Mouse (Mus musculus) limb, embryonic 15.5 days (tissue): Measurements from ENCODE around the gene Nfxl1. TPM values are rescaled to one million over a fixed set of nuclear protein-coding genes. Genes with fewer than 3 reads are reported as not detected.
A peak's percentile ranks its signal among the peaks of the same experiment; 100 is the strongest.
"Not testable (repeated sequence)": the region's sequence is repeated elsewhere in the genome, so short reads cannot be mapped to it uniquely, and the experiment has no call there.

ENCODE experiments used
- ATAC-seq: fragments of 200-750 bp; cut with Nextera tagmentation; 2 replicates; pipeline ENCODE4 v1.8.0; 2017; ENCODE audit warnings: low read depth, moderate TSS enrichment; ENCODE audit not compliant: insufficient number of reproducible peaks, low FRiP score, low TSS enrichment
- H3K27ac ChIP-seq: fragments of 300-500 bp; sonication (generic); 2 replicates; pipeline ENCODE4 v1.5.1; 2015; ENCODE audit warnings: moderate library complexity, mild to moderate bottlenecking, inconsistent platforms
- H3K27me3 ChIP-seq: fragments of 300-500 bp; sonication (generic); 2 replicates; pipeline ENCODE4 v1.6.1; 2015; ENCODE audit warnings: inconsistent platforms
- H3K36me3 ChIP-seq: fragments of 300-500 bp; sonication (generic); 2 replicates; pipeline ENCODE4 v1.6.1; 2015; ENCODE audit warnings: inconsistent platforms
- H3K4me1 ChIP-seq: fragments of 300-500 bp; sonication (generic); 2 replicates; pipeline ENCODE4 v1.6.1; 2015; ENCODE audit warnings: inconsistent platforms
- H3K4me2 ChIP-seq: fragments of 300-500 bp; sonication (generic); 2 replicates; pipeline ENCODE4 v1.6.1; 2015; ENCODE audit warnings: mild to moderate bottlenecking, inconsistent platforms
- H3K4me3 ChIP-seq: fragments of 300-500 bp; sonication (generic); 2 replicates; pipeline ENCODE4 v1.5.1; 2015; ENCODE audit warnings: mild to moderate bottlenecking, inconsistent platforms
- H3K9ac ChIP-seq: fragments of 300-500 bp; sonication (generic); 2 replicates; pipeline ENCODE4 v1.6.1; 2015; ENCODE audit warnings: inconsistent platforms
- H3K9me3 ChIP-seq: fragments of 300-500 bp; sonication (generic); 2 replicates; pipeline ENCODE4 v1.6.1; 2016; ENCODE audit warnings: inconsistent platforms
- WGBS: fragments of 180-500 bp; shearing (Covaris S2); methylation state at CpG from one replicate; pipeline ENCODE4 v1.1.7; 2015; 5-methylcytosine and 5-hydroxymethylcytosine counted together
- polyA plus RNA-seq: library from polyadenylated mRNA; unstranded; fragments of >200 nt; fragmentation: Nextera tagmentation; extraction: Ambion mirVana; gene quantifications from 2 replicates; pipeline ENCODE4 v1.2.1, GENCODE M21; 2015

Gene Nfxl1
- 15.4 and 16.6 TPM in 2 replicates for polyA plus RNA-seq

DNA sequence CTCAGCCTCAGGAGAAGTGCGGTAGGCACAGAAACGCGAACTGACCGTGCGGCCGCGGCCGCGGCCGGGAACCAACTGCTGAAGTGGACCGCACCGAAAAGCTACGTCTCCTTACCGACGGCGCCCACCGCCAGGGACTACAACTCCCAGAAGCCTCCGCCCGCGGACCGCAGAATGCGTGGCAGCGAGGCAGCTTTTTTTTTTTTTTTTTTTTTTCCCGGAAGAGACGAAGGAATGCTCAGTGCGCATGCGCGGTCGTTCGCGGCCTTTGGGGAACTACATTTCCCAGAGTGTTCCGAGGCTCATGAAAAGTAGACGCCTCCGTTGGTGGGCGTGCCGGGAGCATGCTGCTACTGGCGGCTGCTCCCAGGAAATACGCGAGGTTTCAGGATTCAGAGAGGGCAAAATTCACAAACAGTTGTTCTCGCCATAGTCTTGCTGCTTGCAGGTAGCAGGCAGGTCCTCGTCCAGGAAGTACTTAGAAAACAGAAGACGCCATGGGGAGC is at the start of gene Nfxl1:
Nfxl1 (minus strand) TSS at position 141 of the 506 bp plus-strand sequence.
- H3K27ac ChIP-seq: peak within 1 kb of the TSS; percentile 76
- peak within 1 kb of the TSS; percentile 90 for H3K4me2 ChIP-seq
- ATAC-seq: peak; percentile 94
- no peaks in the 10 kb centered on the region for H3K27me3 ChIP-seq
- H3K4me1 ChIP-seq: peaks cover 11% of the 10 kb centered on the region
- H3K4me3 ChIP-seq: peak within 1 kb of the TSS; percentile 95
- no peaks in the 10 kb centered on the region for H3K9me3 ChIP-seq
- H3K9ac ChIP-seq: peak within 1 kb of the TSS; percentile 87
- WGBS: under 1% methylated on average over 42 of the region's 42 CpGs
- H3K36me3 ChIP-seq: peaks cover 6% of the 10 kb centered on the region; the same call in 1 of the 2 replicates

DNA sequence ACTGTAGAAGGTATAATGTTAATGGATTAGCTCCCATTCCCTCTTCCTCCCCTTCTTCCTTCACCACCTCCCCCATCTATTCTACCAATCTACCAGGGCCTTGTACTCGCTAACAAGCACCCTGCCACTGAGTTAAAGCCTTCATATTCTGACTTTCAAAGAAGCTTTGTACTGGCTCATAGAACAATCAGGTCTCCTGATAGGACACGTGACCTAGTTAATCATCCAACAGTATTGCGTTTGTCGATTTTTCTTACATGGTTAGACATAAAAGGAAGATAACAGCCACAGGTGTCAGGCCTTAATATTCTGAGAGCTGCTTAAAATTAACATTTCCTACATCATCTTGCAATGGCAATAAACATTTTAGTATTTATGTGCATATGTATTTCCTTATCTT is 43.7 kb upstream of the Nfxl1 start:
- no peaks in the 10 kb centered on the region for H3K9me3 ChIP-seq
- no peak overlapping the region for H3K27ac ChIP-seq
- no peaks in the 10 kb centered on the region for H3K4me1 ChIP-seq
- no peaks in the 10 kb centered on the region for H3K27me3 ChIP-seq
- no peak overlapping the region for H3K9ac ChIP-seq
- no peak for ATAC-seq
- H3K4me3 ChIP-seq: no peak overlapping the region
- H3K36me3 ChIP-seq: no peaks in the 10 kb centered on the region
- WGBS: 88% methylated on average over 4 of the region's 4 CpGs
- no peak overlapping the region for H3K4me2 ChIP-seq

DNA sequence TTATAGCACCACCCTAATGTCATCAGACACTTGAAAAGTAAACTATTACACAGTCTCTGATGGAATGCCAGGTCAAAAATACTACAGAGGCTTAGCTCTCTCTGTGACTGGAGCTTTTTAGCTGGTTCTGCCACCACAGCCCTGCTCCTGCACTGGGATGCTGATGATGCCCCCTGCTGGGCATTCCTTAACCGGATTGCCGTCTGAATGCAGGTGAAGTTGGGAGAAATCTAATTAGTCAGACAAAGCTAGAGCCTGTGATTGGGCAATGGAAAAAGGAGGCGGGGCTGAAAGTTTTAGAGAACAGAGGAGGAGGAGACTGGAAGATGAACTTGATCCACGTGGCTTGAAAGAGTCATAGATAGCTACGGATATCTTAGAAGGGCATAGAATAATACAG is 41.5 kb upstream of the Nfxl1 start:
- Histone ChIP-seq H3K4me1 (no peaks in the 10 kb centered on the region), H3K9ac (no peak overlapping the region), H3K36me3 (no peaks in the 10 kb centered on the region), H3K27ac (no peak overlapping the region), H3K9me3 (no peaks in the 10 kb centered on the region), H3K4me3 (no peak overlapping the region), H3K27me3 (no peaks in the 10 kb centered on the region), H3K4me2 (no peak overlapping the region)
- WGBS: 14% methylated on average over 5 of the region's 5 CpGs
- no peak for ATAC-seq

DNA sequence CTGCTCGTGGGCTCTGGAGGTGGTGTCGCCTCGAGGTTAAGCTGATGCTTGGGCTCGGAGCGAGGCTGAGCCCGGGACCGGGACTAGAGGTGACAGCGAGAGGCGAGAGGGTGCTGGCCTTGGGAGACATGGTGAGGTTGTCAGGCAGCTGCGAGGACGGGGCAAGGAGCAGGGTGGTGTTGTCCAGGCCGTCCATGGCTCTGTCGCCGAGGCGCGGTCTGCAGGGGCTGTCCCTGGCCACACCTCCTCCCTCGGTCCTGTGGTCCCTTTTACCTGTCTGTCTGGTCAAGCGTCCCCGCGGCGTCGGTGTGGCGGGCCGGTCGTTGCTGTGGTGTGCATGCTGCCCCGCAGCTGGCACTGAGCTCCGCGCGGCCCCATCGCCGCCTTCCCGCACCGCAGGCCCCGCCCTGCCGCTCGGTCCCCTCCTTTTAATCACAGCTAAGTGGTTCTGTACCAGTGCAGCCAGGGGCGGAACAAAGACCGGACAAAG is 27.8 kb upstream of the Nfxl1 start, which contains the start of gene Gm5868:
Gm5868 (minus strand) TSS at position 360 of the 490 bp plus-strand sequence.
- Histone ChIP-seq H3K27ac (no peak within 1 kb of the TSS), H3K27me3 (peaks cover 15% of the 10 kb centered on the region), H3K4me1 (peaks cover 8% of the 10 kb centered on the region; the same call in 1 of the 2 replicates), H3K9ac (no peak within 1 kb of the TSS), H3K4me2 (peak within 1 kb of the TSS; percentile 59), H3K4me3 (peak within 1 kb of the TSS; percentile 38), H3K36me3 (no peaks in the 10 kb centered on the region), H3K9me3 (no peaks in the 10 kb centered on the region)
- no peak for ATAC-seq
- WGBS: 2% methylated on average over 38 of the region's 38 CpGs

DNA sequence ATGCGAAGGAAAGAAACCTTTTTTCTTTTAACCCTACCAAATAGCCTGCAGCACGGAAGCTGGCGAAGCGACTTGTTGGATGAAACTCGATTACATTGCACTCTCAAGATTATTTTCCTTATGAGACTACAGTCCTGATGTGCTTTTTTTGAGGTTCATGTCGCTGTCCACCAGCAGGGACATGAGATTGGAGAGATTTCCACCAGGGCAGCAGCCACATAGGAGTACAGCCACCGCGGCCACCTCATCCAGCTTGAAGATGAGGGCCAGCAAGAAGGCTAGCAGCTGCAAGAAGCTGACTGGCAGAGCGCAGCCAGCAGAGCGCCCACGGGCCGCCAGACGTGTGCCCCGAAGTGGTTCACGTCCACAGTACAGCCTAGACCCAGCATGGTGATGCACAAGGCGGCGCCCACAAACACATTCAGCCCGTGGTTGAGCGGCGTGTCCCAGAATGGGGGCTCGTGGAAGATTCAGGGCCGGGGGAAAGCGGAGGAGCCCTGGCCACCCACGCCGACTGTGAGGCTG is 27.2 kb upstream of the Nfxl1 start:
- not testable (repeated sequence) for H3K9me3 ChIP-seq, ATAC-seq, H3K36me3 ChIP-seq, H3K27ac ChIP-seq, H3K4me1 ChIP-seq, H3K9ac ChIP-seq
- Histone ChIP-seq H3K27me3 (peaks cover 15% of the 10 kb centered on the region), H3K4me2 (peak overlapping the region; percentile 59), H3K4me3 (peak overlapping the region; percentile 38)
- WGBS: 42% methylated on average over 25 of the region's 25 CpGs

DNA sequence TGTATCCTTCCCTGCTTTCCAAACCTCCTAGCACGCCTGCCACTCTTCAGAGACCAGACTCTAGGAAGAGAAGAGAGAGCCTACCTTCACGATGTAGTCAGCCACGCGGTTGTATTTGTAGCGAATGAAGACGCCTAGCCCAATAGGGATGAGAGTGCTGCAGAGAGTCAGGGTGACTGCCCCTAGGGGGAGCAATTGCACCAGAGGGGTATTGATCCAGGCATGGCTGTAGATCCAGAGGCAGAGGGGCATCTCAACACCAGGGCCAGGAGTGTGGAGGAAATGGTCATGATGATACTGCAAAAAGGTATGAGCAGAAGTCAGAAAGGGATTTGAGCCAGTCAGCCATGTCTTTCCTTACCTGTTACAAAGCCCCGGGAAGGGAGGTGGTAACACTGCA is 26.6 kb upstream of the Nfxl1 start:
- not testable (repeated sequence) for H3K4me2 ChIP-seq, H3K4me1 ChIP-seq, H3K4me3 ChIP-seq, H3K27ac ChIP-seq, H3K36me3 ChIP-seq, ATAC-seq, H3K9ac ChIP-seq, H3K9me3 ChIP-seq
- peaks cover 18% of the 10 kb centered on the region for H3K27me3 ChIP-seq
- 50% methylated on average over 7 of the region's 7 CpGs for WGBS

DNA sequence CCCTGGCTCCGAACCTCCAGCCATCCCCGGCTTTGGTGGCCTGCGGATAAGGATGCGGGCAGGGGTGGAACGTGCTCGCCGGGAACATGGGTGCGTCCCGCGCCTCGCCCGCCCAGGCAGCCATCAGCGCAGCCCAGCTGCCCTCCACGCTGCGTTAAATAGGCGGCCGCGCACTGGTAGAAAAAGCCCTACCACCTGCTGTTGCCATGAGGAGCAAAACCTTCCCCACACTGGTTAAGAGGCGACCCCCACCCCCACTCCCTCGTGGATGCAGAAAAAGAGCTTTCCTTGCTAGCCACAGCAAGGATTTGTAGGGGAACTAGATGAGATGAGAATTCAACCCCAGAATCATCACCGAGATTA is 21.5 kb upstream of the Nfxl1 start, which contains the start of gene Zar1:
Zar1 (minus strand) TSS at position 285 of the 363 bp plus-strand sequence.
- not testable (repeated sequence) for H3K4me1 ChIP-seq, H3K9ac ChIP-seq, H3K36me3 ChIP-seq, H3K27ac ChIP-seq, H3K9me3 ChIP-seq
- 7% methylated on average over 17 of the region's 21 CpGs for WGBS
- H3K4me2 ChIP-seq: peak within 1 kb of the TSS; percentile 70
- H3K4me3 ChIP-seq: peak within 1 kb of the TSS; percentile 40
- 0 out of 2 replicates have a peak, but pooled peaks have one; percentile 24 for ATAC-seq
- peaks cover 13% of the 10 kb centered on the region for H3K27me3 ChIP-seq

DNA sequence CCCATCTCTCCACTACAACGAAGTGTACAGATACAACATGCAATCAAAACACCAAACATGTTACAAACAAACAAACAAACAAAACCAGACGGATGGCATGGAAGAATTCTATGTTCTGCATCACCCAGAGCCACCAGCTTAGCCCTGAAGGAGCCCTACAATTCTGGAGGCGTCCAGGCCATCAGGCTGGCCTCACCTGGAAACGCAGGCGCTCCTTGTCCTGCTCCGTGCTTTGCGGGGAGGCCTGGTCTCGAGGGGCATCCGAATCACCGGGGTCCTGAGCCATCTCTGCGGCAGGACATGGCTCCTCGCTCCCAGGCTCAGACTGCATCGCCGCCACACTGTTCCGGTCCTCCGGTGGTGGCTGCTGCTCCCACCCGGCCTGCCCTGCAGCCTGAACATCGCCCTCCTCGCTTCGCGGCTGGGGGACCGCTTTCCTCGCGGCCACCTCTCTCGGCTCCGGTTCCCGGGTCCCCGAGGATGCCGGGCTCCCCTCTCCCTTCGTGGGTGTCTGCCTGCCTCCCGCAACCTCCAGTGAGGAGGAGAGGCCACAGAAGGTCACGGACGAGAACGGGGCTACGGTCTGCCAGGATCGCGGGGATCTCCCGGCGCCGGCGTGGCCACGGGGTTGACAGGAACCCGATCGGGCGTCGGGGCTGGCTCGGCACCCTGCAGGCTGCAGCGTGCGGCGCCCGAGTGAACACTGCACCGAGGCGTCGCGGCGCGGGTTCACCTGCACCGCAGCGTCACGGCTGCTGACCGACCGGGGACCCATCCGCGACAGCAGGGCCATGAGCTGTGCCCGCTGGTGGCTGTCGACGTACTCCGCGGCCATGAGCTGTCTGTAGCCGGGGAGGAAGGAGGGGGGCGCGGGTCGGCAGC is 20.8 kb upstream of the Nfxl1 start:
- H3K27ac ChIP-seq, H3K9ac ChIP-seq, H3K4me1 ChIP-seq, H3K9me3 ChIP-seq, H3K36me3 ChIP-seq: not testable (repeated sequence)
- WGBS: 3% methylated on average over 55 of the region's 73 CpGs
- Histone ChIP-seq H3K4me3 (peak overlapping the region; percentile 40), H3K4me2 (peak overlapping the region; percentile 70), H3K27me3 (peaks cover 13% of the 10 kb centered on the region)
- 0 out of 2 replicates have a peak, but pooled peaks have one; percentile 52 for ATAC-seq

DNA sequence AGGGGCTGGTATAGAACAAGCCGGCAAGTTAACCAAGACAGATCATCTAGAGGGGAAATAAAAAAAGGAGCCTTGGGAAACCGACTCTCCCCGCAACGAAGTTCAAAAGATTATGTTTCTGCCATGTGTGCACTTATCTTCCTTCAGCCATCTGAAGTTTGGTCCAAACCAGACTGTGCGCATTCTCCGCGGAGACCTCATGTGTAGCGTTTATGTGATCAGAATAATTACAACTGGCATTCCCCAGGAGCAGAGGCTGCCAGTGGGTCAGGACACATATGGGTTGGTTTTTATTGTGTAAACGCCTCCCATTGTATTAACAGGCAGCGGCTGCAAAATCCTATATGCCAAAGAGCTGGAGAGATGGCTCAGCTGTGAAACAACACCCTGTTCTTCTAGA is 20.1 kb upstream of the Nfxl1 start:
- ATAC-seq, H3K9me3 ChIP-seq, H3K9ac ChIP-seq, H3K27ac ChIP-seq, H3K36me3 ChIP-seq, H3K4me1 ChIP-seq, H3K4me3 ChIP-seq: not testable (repeated sequence)
- 0 out of 2 replicates have a peak overlapping the region, but pooled peaks have one; percentile 70 for H3K4me2 ChIP-seq
- H3K27me3 ChIP-seq: peaks cover 13% of the 10 kb centered on the region
- WGBS: 34% methylated on average over 10 of the region's 10 CpGs

DNA sequence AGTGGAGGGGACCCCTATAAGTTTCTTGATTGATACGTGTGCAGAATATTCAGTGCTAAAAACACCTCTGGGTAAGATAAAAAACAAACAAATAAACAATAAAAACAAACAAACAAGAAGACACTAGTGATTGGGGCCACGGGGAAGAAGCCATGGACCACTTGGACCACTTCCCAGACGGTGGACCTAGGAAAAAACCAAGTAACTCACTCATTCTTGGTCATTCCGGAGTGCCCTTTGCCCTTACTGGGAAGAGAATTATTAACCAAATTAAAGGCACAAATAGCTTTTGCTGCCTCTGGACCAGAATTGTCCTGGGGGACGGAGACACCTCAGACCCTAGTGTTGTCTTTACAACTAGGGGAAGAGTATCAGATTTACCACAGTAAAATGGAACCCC is 6.1 kb upstream of the Nfxl1 start:
- Histone ChIP-seq H3K9me3 (0 out of 2 replicates have a peak, but pooled peaks cover 4% of the 10 kb centered on the region), H3K4me1 (peaks cover 5% of the 10 kb centered on the region), H3K4me2 (no peak overlapping the region), H3K27ac (no peak overlapping the region), H3K36me3 (no peaks in the 10 kb centered on the region), H3K27me3 (no peaks in the 10 kb centered on the region), H3K9ac (no peak overlapping the region), H3K4me3 (no peak overlapping the region)
- ATAC-seq: no peak
- 87% methylated on average over 5 of the region's 5 CpGs for WGBS

DNA sequence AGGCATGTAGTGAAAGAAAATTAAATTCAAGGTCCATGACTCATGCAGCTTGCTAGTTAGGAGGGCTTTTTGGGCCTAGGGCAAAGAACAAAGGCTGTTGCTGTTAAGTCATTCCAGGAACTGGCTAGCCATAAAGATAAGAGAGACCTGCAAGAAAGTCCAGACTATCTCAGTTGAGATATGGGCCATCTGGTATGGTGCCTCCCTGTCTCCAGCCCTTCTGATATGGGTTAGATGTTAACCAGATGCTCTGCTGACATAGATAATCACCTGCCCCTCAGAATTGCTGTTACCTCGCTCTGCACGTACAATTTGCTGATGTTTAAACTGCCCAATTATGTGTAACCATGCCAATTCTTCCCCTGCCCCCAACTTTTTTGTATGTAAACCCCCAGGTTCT is 3.7 kb upstream of the Nfxl1 start:
- WGBS: 76% methylated on average over 2 of the region's 2 CpGs
- H3K4me2 ChIP-seq, H3K4me3 ChIP-seq, H3K4me1 ChIP-seq, H3K27ac ChIP-seq, ATAC-seq, H3K9ac ChIP-seq, H3K36me3 ChIP-seq, H3K9me3 ChIP-seq, H3K27me3 ChIP-seq: not testable (repeated sequence)
